Mouse (Mus musculus): ENCODE data around the gene Calb2. TPM values are rescaled to one million over a fixed set of nuclear protein-coding genes. Genes with fewer than 3 reads are reported as not detected.

Gene Calb2
- polyA plus RNA-seq, 1 experiment from 2014 or later: 144 TPM

Other genes starting within 250 kb of the Calb2 start
- 1.9 and 2.3 TPM in 2 replicates for gene Marveld3, start 206.0 kb downstream of the Calb2 start, polyA plus RNA-seq (2015; fragmentation: Nextera tagmentation; extraction: Ambion mirVana)
- gene Tat, start 177.8 kb downstream of the Calb2 start, polyA plus RNA-seq (2015; fragmentation: Nextera tagmentation; extraction: Ambion mirVana): not detected in 2 replicates
- not detected in 2 replicates for gene Chst4, start 128.5 kb downstream of the Calb2 start, polyA plus RNA-seq (2015; fragmentation: Nextera tagmentation; extraction: Ambion mirVana)
- 19.8 and 21.9 TPM in 2 replicates for gene Zfp612, start 88.5 kb downstream of the Calb2 start, polyA plus RNA-seq (2015; fragmentation: Nextera tagmentation; extraction: Ambion mirVana)
- gene Gm21964, start 67.0 kb downstream of the Calb2 start, polyA plus RNA-seq (2015; fragmentation: Nextera tagmentation; extraction: Ambion mirVana): not detected in 2 replicates
- not detected in 2 replicates for gene Gm17720, start 65.5 kb downstream of the Calb2 start, polyA plus RNA-seq (2015; fragmentation: Nextera tagmentation; extraction: Ambion mirVana)
- gene Cmtr2, start 47.5 kb upstream of the Calb2 start, polyA plus RNA-seq (2015; fragmentation: Nextera tagmentation; extraction: Ambion mirVana): 8.8 and 10.4 TPM in 2 replicates
- 0.41 and 0.60 TPM in 2 replicates for gene Hydin, start 98.8 kb upstream of the Calb2 start, polyA plus RNA-seq (2015; fragmentation: Nextera tagmentation; extraction: Ambion mirVana)

Data from hindbrain, embryonic 16.5 days (tissue).